Mouse (Mus musculus): ENCODE data around the gene H2-Eb2. TPM values are rescaled to one million over a fixed set of nuclear protein-coding genes. Genes with fewer than 3 reads are reported as not detected.

Gene H2-Eb2
- 0.08 and 0.19 TPM in 2 replicates for polyA plus RNA-seq (2015; fragmentation: Nextera tagmentation; extraction: Ambion mirVana)

- no peaks in the 10 kb centered on the region for H3K27me3 ChIP-seq (replicated peaks)
- H3K4me3 ChIP-seq, result no peak within 1 kb of the TSS
- WGBS, result 51% methylated on average over 4 of the region's 4 CpGs
- no peaks in the 10 kb centered on the region for H3K36me3 ChIP-seq (replicated peaks)
- no peaks in the 10 kb centered on the region for H3K9me3 ChIP-seq
- H3K27ac ChIP-seq, result no peak within 1 kb of the TSS
- H3K4me2 ChIP-seq, result no peak within 1 kb of the TSS
- no peak within 1 kb of the TSS for H3K9ac ChIP-seq
- H3K4me1 ChIP-seq, result no peaks in the 10 kb centered on the region
- ATAC-seq (replicated peaks), result no peak
These were observed at the start of gene H2-Eb2 for GRCm38 (mm10) chr17:34325436-34325835. TSS of gene H2-Eb2 (plus strand) at chr17:34325665.

GRCm38 (mm10) chr17:34280499-34281038 is 44.9 kb upstream of the H2-Eb2 start:
- no peak for ATAC-seq (replicated peaks)
- Histone ChIP-seq H3K4me3 (no peak overlapping the region), H3K27me3 (replicated peaks) (no peaks in the 10 kb centered on the region), H3K4me1 (no peaks in the 10 kb centered on the region), H3K36me3 (replicated peaks) (no peaks in the 10 kb centered on the region), H3K27ac (no peak overlapping the region), H3K4me2 (no peak overlapping the region), H3K9ac (no peak overlapping the region), H3K9me3 (no peaks in the 10 kb centered on the region)
- WGBS, result 81% methylated on average over 1 of the region's 1 CpGs

- H3K27me3 ChIP-seq (replicated peaks), result no peaks in the 10 kb centered on the region
These were observed 43.6 kb upstream of the H2-Eb2 start for GRCm38 (mm10) chr17:34281836-34282235.

DNA sequence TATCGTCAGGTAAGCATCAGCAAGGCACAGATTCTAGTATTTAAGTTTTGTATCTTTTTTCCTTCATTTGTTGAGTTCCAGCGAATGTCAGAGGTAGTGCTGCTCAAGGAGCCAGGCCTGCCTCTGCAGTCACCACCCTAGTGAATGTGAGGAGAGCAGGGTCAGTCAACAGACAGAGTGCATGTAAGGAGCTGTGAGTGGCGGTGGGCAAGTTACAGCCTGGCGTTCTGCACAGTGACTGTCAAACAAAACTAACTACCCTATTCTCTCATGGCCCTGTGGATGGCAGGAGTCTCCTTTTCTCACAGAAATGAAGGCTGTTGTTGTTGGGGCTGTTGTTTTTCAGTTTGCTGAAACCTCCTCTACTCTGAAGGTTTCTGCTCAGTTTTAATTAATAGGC is 40.1 kb upstream of the H2-Eb2 start:
- H3K9me3 ChIP-seq, result no peaks in the 10 kb centered on the region
- ATAC-seq (replicated peaks), result no peak
- H3K27me3 ChIP-seq (replicated peaks), result no peaks in the 10 kb centered on the region
- H3K4me3 ChIP-seq, result no peak overlapping the region
- H3K9ac ChIP-seq, result no peak overlapping the region
- no peaks in the 10 kb centered on the region for H3K36me3 ChIP-seq (replicated peaks)
- no peak overlapping the region for H3K27ac ChIP-seq
- no peak overlapping the region for H3K4me2 ChIP-seq
- H3K4me1 ChIP-seq, result no peaks in the 10 kb centered on the region
- WGBS, result 76% methylated on average over 4 of the region's 4 CpGs

More at GRCm38 (mm10) chr17:34281836-34282235, 43.6 kb upstream of the H2-Eb2 start:
- no peak for ATAC-seq (replicated peaks)
- no peak overlapping the region for H3K4me3 ChIP-seq
- no peak overlapping the region for H3K27ac ChIP-seq
- H3K9me3 ChIP-seq, result no peaks in the 10 kb centered on the region
- H3K36me3 ChIP-seq (replicated peaks), result no peaks in the 10 kb centered on the region
- no peak overlapping the region for H3K4me2 ChIP-seq
- no peaks in the 10 kb centered on the region for H3K4me1 ChIP-seq
- WGBS, result 62% methylated on average over 1 of the region's 1 CpGs
- H3K9ac ChIP-seq, result no peak overlapping the region

- Histone ChIP-seq H3K9ac (no peak overlapping the region), H3K4me1 (no peaks in the 10 kb centered on the region), H3K27me3 (replicated peaks) (no peaks in the 10 kb centered on the region), H3K27ac (no peak overlapping the region), H3K4me3 (no peak overlapping the region), H3K36me3 (replicated peaks) (no peaks in the 10 kb centered on the region), H3K9me3 (no peaks in the 10 kb centered on the region), H3K4me2 (no peak overlapping the region)
- ATAC-seq (replicated peaks), result no peak
- 40% methylated on average over 4 of the region's 4 CpGs for WGBS
These were observed 39.6 kb upstream of the H2-Eb2 start for GRCm38 (mm10) chr17:34285848-34286247.

DNA sequence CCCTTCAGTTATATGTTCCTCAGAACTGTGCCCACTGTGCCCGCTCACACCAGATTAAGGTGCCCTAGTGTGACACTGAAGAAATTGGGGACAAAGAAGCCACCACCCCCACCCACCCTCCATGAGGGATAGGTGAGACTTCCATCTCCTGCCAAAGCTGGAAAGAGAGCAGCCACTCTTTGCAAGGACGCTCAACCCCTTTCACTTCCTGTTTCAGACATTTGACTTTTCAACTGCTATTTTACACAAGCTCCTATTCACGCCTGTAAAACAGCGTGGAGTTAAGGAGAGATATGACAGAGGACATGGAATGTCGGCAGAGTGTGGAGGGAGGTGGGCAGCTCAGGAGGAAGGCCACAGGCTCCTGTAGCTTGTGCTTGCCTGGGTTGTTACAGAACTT is 39.0 kb upstream of the H2-Eb2 start:
- Histone ChIP-seq H3K9me3 (no peaks in the 10 kb centered on the region), H3K4me3 (no peak overlapping the region), H3K4me1 (0 out of 2 replicates have a peak, but pooled peaks cover 2% of the 10 kb centered on the region), H3K27ac (no peak overlapping the region), H3K36me3 (replicated peaks) (no peaks in the 10 kb centered on the region), H3K27me3 (replicated peaks) (no peaks in the 10 kb centered on the region), H3K4me2 (no peak overlapping the region), H3K9ac (no peak overlapping the region)
- WGBS, result 90% methylated on average over 5 of the region's 5 CpGs
- ATAC-seq (replicated peaks), result no peak

GRCm38 (mm10) chr17:34286999-34287398 is 38.5 kb upstream of the H2-Eb2 start:
- no peaks in the 10 kb centered on the region for H3K9me3 ChIP-seq
- H3K36me3 ChIP-seq (replicated peaks), result no peaks in the 10 kb centered on the region
- ATAC-seq (replicated peaks), result no peak
- no peak overlapping the region for H3K4me3 ChIP-seq
- 0 out of 2 replicates have a peak, but pooled peaks cover 4% of the 10 kb centered on the region for H3K4me1 ChIP-seq
- WGBS, result 71% methylated on average over 6 of the region's 6 CpGs
- no peak overlapping the region for H3K9ac ChIP-seq
- H3K27me3 ChIP-seq (replicated peaks), result no peaks in the 10 kb centered on the region
- H3K4me2 ChIP-seq, result no peak overlapping the region
- H3K27ac ChIP-seq, result no peak overlapping the region

DNA sequence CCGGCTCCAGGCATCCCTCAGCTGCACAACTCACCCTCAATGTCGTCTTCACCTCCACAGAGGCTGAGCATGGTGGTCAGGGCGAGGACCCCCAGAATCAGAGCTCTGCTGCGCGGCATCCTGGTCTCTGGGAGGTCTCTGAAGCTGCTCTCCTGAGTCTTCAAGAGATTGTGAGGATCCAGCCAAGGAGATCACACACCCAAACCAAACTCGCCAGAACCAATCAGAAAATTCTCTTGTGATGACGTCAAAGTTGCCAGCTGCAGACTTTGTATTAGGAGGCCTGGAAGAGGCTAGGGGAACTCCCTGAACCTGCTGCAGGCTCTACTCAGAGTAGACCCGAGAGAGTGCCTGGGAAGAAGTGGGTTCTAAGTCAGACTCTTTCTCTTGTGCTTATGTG is 37.8 kb upstream of the H2-Eb2 start, which contains the start of gene H2-Aa:
Gene H2-Aa, minus strand, starts transcription at position 176 of the 400 bp plus-strand sequence.
- Histone ChIP-seq H3K36me3 (replicated peaks) (no peaks in the 10 kb centered on the region), H3K9ac (no peak within 1 kb of the TSS), H3K9me3 (no peaks in the 10 kb centered on the region), H3K4me1 (0 out of 2 replicates have a peak, but pooled peaks cover 4% of the 10 kb centered on the region), H3K4me3 (no peak within 1 kb of the TSS), H3K4me2 (no peak within 1 kb of the TSS), H3K27ac (no peak within 1 kb of the TSS), H3K27me3 (replicated peaks) (no peaks in the 10 kb centered on the region)
- 19% methylated on average over 8 of the region's 8 CpGs for WGBS
- no peak for ATAC-seq (replicated peaks)

- Histone ChIP-seq H3K27ac (no peak overlapping the region), H3K4me1 (0 out of 2 replicates have a peak, but pooled peaks cover 4% of the 10 kb centered on the region), H3K36me3 (replicated peaks) (no peaks in the 10 kb centered on the region), H3K9ac (no peak overlapping the region), H3K9me3 (no peaks in the 10 kb centered on the region), H3K4me3 (no peak overlapping the region), H3K27me3 (replicated peaks) (no peaks in the 10 kb centered on the region), H3K4me2 (no peak overlapping the region)
- WGBS, result 79% methylated on average over 3 of the region's 3 CpGs
- ATAC-seq (replicated peaks), result no peak
These were observed 37.3 kb upstream of the H2-Eb2 start for GRCm38 (mm10) chr17:34288131-34288530.

DNA sequence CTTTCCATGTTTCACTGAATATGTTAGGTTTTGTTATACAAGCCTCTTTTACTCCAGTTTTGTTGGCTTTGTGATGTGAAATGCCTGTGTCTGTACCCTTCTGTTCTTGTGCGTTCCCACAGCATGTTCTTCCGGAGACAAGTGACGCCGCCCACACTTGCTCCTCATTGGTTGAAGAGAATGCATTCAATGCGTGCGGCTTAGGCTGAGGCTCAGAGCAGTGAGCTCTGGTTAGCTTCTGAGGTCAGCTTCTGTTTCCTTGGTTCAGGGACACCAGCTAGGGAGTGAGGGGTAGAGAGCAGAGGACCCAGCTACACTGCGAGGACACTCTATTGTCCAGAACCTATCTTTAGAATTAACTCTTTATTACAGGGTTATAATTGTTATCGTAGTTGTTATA is 33.9 kb upstream of the H2-Eb2 start:
- H3K27me3 ChIP-seq (replicated peaks), result no peaks in the 10 kb centered on the region
- 15% methylated on average over 8 of the region's 8 CpGs for WGBS
- no peaks in the 10 kb centered on the region for H3K9me3 ChIP-seq

GRCm38 (mm10) chr17:34292570-34292969 is 32.9 kb upstream of the H2-Eb2 start:
- Histone ChIP-seq H3K36me3 (replicated peaks) (no peaks in the 10 kb centered on the region), H3K9ac (no peak overlapping the region), H3K4me1 (0 out of 2 replicates have a peak, but pooled peaks cover 4% of the 10 kb centered on the region), H3K4me2 (no peak overlapping the region), H3K27me3 (replicated peaks) (no peaks in the 10 kb centered on the region), H3K4me3 (no peak overlapping the region), H3K27ac (no peak overlapping the region), H3K9me3 (no peaks in the 10 kb centered on the region)
- 90% methylated on average over 4 of the region's 4 CpGs for WGBS
- ATAC-seq (replicated peaks), result no peak

More for the DNA sequence above, 33.9 kb upstream of the H2-Eb2 start:
- Histone ChIP-seq H3K4me1 (0 out of 2 replicates have a peak, but pooled peaks cover 4% of the 10 kb centered on the region), H3K4me2 (0 out of 2 replicates have a peak overlapping the region, but pooled peaks have one; percentile 7), H3K36me3 (replicated peaks) (no peaks in the 10 kb centered on the region), H3K9ac (no peak overlapping the region), H3K4me3 (no peak overlapping the region), H3K27ac (no peak overlapping the region)
- peak; percentile 94 for ATAC-seq (replicated peaks)

GRCm38 (mm10) chr17:34293533-34293932 is 31.9 kb upstream of the H2-Eb2 start:
- Histone ChIP-seq H3K27me3 (replicated peaks) (no peaks in the 10 kb centered on the region), H3K4me1 (peaks cover 7% of the 10 kb centered on the region; the same call in 1 of the 2 replicates), H3K9ac (no peak overlapping the region), H3K27ac (no peak overlapping the region), H3K36me3 (replicated peaks) (no peaks in the 10 kb centered on the region), H3K9me3 (no peaks in the 10 kb centered on the region), H3K4me3 (no peak overlapping the region), H3K4me2 (no peak overlapping the region)
- WGBS, result 60% methylated on average over 2 of the region's 2 CpGs
- ATAC-seq (replicated peaks), result no peak

DNA sequence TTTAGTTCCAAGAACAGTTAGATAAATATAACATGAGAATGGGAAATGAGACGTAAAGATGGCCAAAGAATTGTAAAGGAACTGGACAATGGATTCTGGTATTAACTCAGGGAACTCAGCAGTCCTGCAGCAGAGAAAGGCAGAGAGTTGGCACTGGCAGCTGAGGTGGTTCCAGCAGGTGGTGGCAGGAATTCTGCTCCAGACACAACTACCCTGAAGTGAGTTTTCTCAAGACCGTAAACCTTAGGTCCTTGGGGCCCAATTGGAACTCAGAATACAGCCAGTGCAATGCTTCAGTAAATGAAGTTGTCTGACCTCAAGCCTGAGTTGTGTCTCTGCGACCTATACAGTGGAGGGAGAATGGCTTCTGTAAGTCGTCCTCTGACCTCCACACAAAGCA is 31.2 kb upstream of the H2-Eb2 start:
- no peak for ATAC-seq (replicated peaks)
- no peak overlapping the region for H3K4me2 ChIP-seq
- no peak overlapping the region for H3K9ac ChIP-seq
- WGBS, result 72% methylated on average over 4 of the region's 4 CpGs
- no peak overlapping the region for H3K27ac ChIP-seq
- H3K4me1 ChIP-seq, result peaks cover 7% of the 10 kb centered on the region; the same call in 1 of the 2 replicates
- H3K36me3 ChIP-seq (replicated peaks), result no peaks in the 10 kb centered on the region
- no peaks in the 10 kb centered on the region for H3K27me3 ChIP-seq (replicated peaks)
- H3K4me3 ChIP-seq, result no peak overlapping the region
- H3K9me3 ChIP-seq, result no peaks in the 10 kb centered on the region
